Comparison of ENCODE assay signal across 14 mouse cellular contexts in genomic region chr13:37249581-37250461, GRCm38 (mm10).
DNase-seq lines count a peak whose midpoint lies in the region; TF ChIP-seq lines count a peak whose summit lies in the region.
"Had no signal": no experiment of that assay in that cellular context is flagged by ENCODE, and none has a peak within 500 bp of the region (broad histone marks: within the 10 kb centered on the region; RNA-seq: fewer than 3 reads in every experiment).

No protein-coding gene starts in this region.

- no peak overlapping the region for H3K27ac ChIP-seq in thymus, adult 2 months (ENCODE audit: control insufficient read depth, insufficient read depth, low read length)
- H3K27ac ChIP-seq: hindbrain, embryonic 15.5 days had no signal

- TF ChIP-seq CTCF in thymus, adult 2 months (IDR thresholded peaks at IDR 0.05; ENCODE audit: borderline replicate concordance, control insufficient read depth, extremely low read depth, insufficient read depth, low read length, poor library complexity) = no peak

- no peak for TF ChIP-seq POLR2A in thymus, adult 2 months (IDR thresholded peaks at IDR 0.05; ENCODE audit: control insufficient read depth, extremely low read depth, insufficient read depth, low read length, poor library complexity)

- H3K4me1 ChIP-seq in thymus, adult 2 months (replicated peaks; ENCODE audit: control insufficient read depth, insufficient read depth, low read length) = no peaks in the 10 kb centered on the region
- H3K4me1 ChIP-seq: hindbrain, embryonic 15.5 days had no signal

- H3K4me3 ChIP-seq in thymus, adult 2 months (ENCODE audit: control insufficient read depth, insufficient read depth, low read length) = no peak overlapping the region
- H3K4me3 ChIP-seq: hindbrain, embryonic 15.5 days had no signal

- no peaks in the 10 kb centered on the region for H3K36me3 ChIP-seq in thymus, adult 2 months (ENCODE audit: control insufficient read depth, insufficient read depth, low read length)
- H3K36me3 ChIP-seq: hindbrain, embryonic 15.5 days had no signal

- WGBS in thymus, adult 2 months = 84% methylated on average over 14 of the region's 14 CpGs

- H3K27me3 ChIP-seq in thymus, adult 2 months (ENCODE audit: control insufficient read depth, insufficient read depth, low read length) = no peaks in the 10 kb centered on the region
- H3K27me3 ChIP-seq: CH12.LX; hindbrain, embryonic 15.5 days had no signal

- DNase-seq in gastrocnemius, adult 18-20 months (ENCODE audit: low spot score) = peak; percentile 4
- DNase-seq in gastrocnemius, adult 8-10 months (ENCODE audit: low spot score in 2 of 2) = no peak
- peak; percentile 13 for DNase-seq in right cerebral cortex, adult 18-20 months
- no peak for DNase-seq in right cerebral cortex, postnatal 25 days
- peak; percentile 27 for DNase-seq in layer of hippocampus, adult 9-10 months (ENCODE audit: low spot score)
- no peak for DNase-seq in thymus, adult 2 months
- DNase-seq in thymus, postnatal 14 days = no peak
- DNase-seq in frontal cortex, postnatal 14 days (ENCODE audit: low spot score in 2 of 2) = no peak
- DNase-seq: adrenal gland, postnatal 10 days; left cerebral cortex, postnatal 4 days; midbrain, embryonic 14.5 days; spleen, adult 18-20 months had no signal

Comparison
In these comparisons a context has a peak if more than half of its experiments do, and no peak if none do; other contexts are left out.
1. DNase-seq: peak in gastrocnemius, adult 18-20 months (single experiment), right cerebral cortex, adult 18-20 months (single experiment) and layer of hippocampus, adult 9-10 months (single experiment); none in gastrocnemius, adult 8-10 months (0 of 2), right cerebral cortex, postnatal 25 days (single experiment), thymus, adult 2 months (single experiment), thymus, postnatal 14 days (single experiment) and frontal cortex, postnatal 14 days (0 of 2).